Mouse (Mus musculus): ENCODE measurements around the gene Fzd4. TPM values are rescaled to one million over a fixed set of nuclear protein-coding genes. Genes with fewer than 3 reads are reported as not detected.

Gene Fzd4
- polyA plus RNA-seq, 1 experiment from 2014 or later: 12.8 TPM

DNA sequence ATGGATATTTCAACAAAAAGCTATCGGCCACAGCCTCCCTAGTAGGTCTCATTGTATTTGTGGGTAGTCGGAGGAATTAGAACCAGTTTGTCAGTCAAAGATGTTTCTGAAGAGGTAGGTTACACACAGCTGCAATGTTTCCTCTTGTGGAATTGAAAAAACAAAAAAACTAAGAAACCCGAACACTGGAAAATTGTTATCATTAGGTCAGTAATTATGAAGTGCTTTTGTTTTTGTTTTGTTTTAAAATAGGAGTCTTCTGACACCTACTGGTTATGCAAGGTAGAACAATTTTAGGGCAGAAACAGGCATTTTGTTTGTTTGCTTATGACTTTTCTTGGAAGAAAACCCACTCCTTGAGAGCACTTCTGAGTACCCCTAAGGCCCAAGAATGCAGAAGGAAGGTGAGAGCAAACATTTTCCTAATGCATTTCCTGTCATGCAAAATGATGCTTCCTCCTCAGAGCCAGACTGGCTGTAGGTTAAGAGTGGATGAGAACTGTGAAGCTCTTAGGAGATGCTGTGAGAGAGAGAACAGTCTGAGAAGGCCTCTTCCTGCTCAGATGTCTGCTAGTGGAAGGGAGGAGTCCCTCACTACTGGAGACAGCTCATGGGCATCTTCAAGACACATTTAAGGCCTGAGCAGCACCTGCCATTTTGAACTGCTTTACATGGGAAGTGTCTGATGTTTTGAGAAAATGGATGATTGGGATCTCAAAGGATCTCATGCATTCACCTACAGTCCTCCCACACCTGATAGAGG is 14.9 kb downstream of the Fzd4 start:
- peaks cover 15% of the 10 kb centered on the region for H3K4me1 ChIP-seq
- WGBS: 37% methylated on average over 3 of the region's 3 CpGs
- H3K9me3 ChIP-seq: no peaks in the 10 kb centered on the region
- H3K36me3 ChIP-seq: no peaks in the 10 kb centered on the region
- no peaks in the 10 kb centered on the region for H3K27me3 ChIP-seq (replicated peaks)
- no peak overlapping the region for H3K27ac ChIP-seq
- ATAC-seq (ENCODE audit: insufficient read depth, low FRiP score, low read depth): no peak
- peak overlapping the region; percentile 35; the same call in 1 of the 2 replicates for H3K4me2 ChIP-seq
- no peak overlapping the region for H3K4me3 ChIP-seq (replicated peaks)
- no peak overlapping the region for H3K9ac ChIP-seq

DNA sequence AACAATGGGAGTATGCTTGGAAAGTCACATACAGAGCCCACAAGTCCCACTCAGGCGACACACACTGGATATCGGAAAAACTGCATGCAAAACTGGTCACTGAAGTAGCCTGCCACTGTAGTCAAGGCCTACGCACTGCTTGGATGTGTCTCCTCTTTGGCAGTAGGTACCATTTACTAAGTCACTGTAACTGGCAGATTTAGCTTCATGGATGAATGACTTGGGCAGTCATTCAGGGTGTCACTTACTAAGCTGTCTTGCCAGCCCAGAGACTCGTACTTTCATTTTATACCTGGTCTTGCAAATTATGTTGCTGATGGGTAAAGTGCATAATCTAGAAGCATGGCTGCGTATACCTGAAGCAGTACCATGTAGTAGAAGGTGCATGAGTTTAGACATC is 17.1 kb downstream of the Fzd4 start:
- Histone ChIP-seq H3K4me2 (no peak overlapping the region), H3K9me3 (no peaks in the 10 kb centered on the region), H3K27me3 (replicated peaks) (no peaks in the 10 kb centered on the region), H3K36me3 (no peaks in the 10 kb centered on the region), H3K9ac (no peak overlapping the region), H3K27ac (no peak overlapping the region), H3K4me1 (peaks cover 11% of the 10 kb centered on the region), H3K4me3 (replicated peaks) (no peak overlapping the region)
- 93% methylated on average over 5 of the region's 5 CpGs for WGBS
- no peak for ATAC-seq (ENCODE audit: insufficient read depth, low FRiP score, low read depth)

- Histone ChIP-seq H3K4me3 (replicated peaks) (no peak overlapping the region), H3K27me3 (replicated peaks) (no peaks in the 10 kb centered on the region), H3K4me1 (peaks cover 9% of the 10 kb centered on the region), H3K36me3 (no peaks in the 10 kb centered on the region), H3K4me2 (no peak overlapping the region), H3K27ac (no peak overlapping the region), H3K9me3 (no peaks in the 10 kb centered on the region), H3K9ac (no peak overlapping the region)
- WGBS: 34% methylated on average over 8 of the region's 8 CpGs
- no peak for ATAC-seq (ENCODE audit: insufficient read depth, low FRiP score, low read depth)
Observed at GRCm38 (mm10) chr7:89422650-89423049, 18.5 kb downstream of the Fzd4 start.

DNA sequence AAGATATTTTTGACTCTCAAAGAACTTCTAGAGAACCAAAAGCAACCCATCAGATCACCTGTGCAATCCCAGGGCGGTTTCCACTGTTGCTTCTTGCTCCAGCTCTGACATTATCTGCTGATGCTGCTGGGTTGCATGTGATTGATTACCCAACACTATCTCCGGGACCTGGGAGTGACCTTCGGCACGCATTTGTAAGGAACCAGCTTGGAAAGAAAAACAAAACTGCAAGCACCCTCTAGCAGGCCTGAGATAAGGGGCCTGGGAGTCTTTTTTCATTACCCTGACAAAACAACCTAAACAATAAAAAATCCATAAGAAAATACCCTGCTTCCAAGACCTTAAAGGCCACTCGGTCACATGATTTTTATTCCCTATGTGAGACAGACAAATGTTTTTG is 19.0 kb downstream of the Fzd4 start:
- Histone ChIP-seq H3K27ac (no peak overlapping the region), H3K9ac (no peak overlapping the region), H3K4me3 (replicated peaks) (no peak overlapping the region), H3K27me3 (replicated peaks) (no peaks in the 10 kb centered on the region), H3K9me3 (no peaks in the 10 kb centered on the region), H3K36me3 (no peaks in the 10 kb centered on the region), H3K4me1 (peaks cover 3% of the 10 kb centered on the region), H3K4me2 (no peak overlapping the region)
- peak; percentile 29; the same call in 1 of the 2 replicates for ATAC-seq (ENCODE audit: insufficient read depth, low FRiP score, low read depth)
- 20% methylated on average over 5 of the region's 5 CpGs for WGBS

- H3K4me1 ChIP-seq: peaks cover 3% of the 10 kb centered on the region; the same call in 1 of the 2 replicates
- H3K9ac ChIP-seq: no peak overlapping the region
- no peak for ATAC-seq (ENCODE audit: insufficient read depth, low FRiP score, low read depth)
- no peaks in the 10 kb centered on the region for H3K27me3 ChIP-seq (replicated peaks)
- H3K27ac ChIP-seq: no peak overlapping the region
- 54% methylated on average over 8 of the region's 8 CpGs for WGBS
- H3K4me2 ChIP-seq: no peak overlapping the region
- H3K9me3 ChIP-seq: no peaks in the 10 kb centered on the region
- no peak overlapping the region for H3K4me3 ChIP-seq (replicated peaks)
- H3K36me3 ChIP-seq: no peaks in the 10 kb centered on the region
Observed at GRCm38 (mm10) chr7:89423688-89424255, 19.6 kb downstream of the Fzd4 start.

GRCm38 (mm10) chr7:89424659-89425058 is 20.5 kb downstream of the Fzd4 start:
- H3K9ac ChIP-seq: no peak overlapping the region
- H3K27me3 ChIP-seq (replicated peaks): no peaks in the 10 kb centered on the region
- WGBS: 76% methylated on average over 5 of the region's 5 CpGs
- no peak for ATAC-seq (ENCODE audit: insufficient read depth, low FRiP score, low read depth)
- H3K4me2 ChIP-seq: no peak overlapping the region
- H3K27ac ChIP-seq: no peak overlapping the region
- H3K4me3 ChIP-seq (replicated peaks): no peak overlapping the region
- no peaks in the 10 kb centered on the region for H3K9me3 ChIP-seq
- peaks cover 3% of the 10 kb centered on the region; the same call in 1 of the 2 replicates for H3K4me1 ChIP-seq
- H3K36me3 ChIP-seq: no peaks in the 10 kb centered on the region

DNA sequence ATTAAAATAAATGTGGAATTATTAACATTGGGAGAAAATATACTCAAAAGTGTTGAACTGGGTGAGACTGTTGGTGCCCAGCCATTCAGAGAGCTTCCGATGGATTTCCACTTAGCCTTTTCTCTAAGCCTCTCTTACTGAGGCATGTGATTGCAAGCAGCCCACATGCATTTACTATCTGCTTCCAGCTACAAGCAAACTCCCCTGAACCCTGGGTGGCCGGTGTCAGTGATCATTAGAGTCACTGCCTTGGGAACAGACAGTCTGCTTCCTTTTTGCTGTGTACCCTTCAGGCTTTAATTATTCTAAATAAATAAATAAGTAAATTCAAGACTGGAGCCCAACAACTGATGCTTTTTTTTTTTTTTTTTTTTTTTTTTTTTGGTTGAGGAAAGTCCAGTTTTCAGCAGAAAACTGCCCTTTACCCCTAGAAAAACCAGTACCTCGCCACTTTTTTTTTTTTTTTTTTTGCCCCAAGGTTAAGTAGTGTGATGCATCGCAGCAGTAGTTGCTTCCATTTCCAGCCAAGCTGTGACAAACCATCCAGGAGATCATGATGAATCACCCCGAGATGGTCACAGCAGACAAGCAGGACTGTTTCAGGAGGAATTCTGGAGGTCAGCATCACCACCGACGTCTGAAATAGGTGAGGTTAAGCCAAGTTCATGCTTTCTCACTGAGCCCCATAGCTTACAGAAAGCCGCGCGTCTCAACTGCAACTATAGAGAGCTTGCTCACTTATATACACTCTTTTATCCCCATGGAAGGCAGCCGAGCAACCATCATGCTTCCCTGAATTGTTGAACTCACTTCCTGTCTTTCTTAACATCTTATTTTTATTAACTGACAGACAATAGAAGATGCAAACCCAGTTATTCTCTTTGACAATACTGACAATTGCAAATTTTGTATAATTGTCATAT is 21.9 kb downstream of the Fzd4 start:
- 24% methylated on average over 10 of the region's 11 CpGs for WGBS
- Histone ChIP-seq H3K4me2 (no peak overlapping the region), H3K27ac (no peak overlapping the region), H3K4me1 (peaks cover 3% of the 10 kb centered on the region; the same call in 1 of the 2 replicates), H3K27me3 (replicated peaks) (no peaks in the 10 kb centered on the region), H3K9ac (no peak overlapping the region), H3K36me3 (no peaks in the 10 kb centered on the region), H3K4me3 (replicated peaks) (no peak overlapping the region), H3K9me3 (no peaks in the 10 kb centered on the region)
- ATAC-seq (ENCODE audit: insufficient read depth, low FRiP score, low read depth): no peak

DNA sequence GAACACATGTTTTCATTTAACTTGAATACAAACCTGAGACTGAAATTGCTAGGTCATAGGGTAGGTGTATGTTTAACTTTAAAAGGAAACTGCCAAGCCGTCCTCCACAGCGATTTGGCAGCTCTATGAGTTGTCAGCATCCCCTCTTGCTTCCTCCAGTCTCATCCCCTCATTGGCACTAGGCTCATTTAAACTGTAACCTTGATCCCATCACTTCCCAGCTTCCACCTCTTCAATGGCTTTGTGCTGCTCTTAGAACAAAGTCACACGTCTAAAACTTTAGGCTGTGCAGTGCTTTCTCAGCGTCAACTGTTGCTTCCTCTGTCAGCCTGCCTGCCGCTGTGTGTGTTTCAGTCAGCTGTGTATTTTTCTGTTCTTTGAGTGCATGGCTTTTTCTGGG is 22.9 kb downstream of the Fzd4 start:
- 28% methylated on average over 5 of the region's 5 CpGs for WGBS
- ATAC-seq (ENCODE audit: insufficient read depth, low FRiP score, low read depth): no peak
- Histone ChIP-seq H3K4me1 (peaks cover 3% of the 10 kb centered on the region; the same call in 1 of the 2 replicates), H3K9me3 (no peaks in the 10 kb centered on the region), H3K9ac (no peak overlapping the region), H3K27me3 (replicated peaks) (no peaks in the 10 kb centered on the region), H3K4me3 (replicated peaks) (no peak overlapping the region), H3K4me2 (no peak overlapping the region), H3K27ac (no peak overlapping the region), H3K36me3 (no peaks in the 10 kb centered on the region)

DNA sequence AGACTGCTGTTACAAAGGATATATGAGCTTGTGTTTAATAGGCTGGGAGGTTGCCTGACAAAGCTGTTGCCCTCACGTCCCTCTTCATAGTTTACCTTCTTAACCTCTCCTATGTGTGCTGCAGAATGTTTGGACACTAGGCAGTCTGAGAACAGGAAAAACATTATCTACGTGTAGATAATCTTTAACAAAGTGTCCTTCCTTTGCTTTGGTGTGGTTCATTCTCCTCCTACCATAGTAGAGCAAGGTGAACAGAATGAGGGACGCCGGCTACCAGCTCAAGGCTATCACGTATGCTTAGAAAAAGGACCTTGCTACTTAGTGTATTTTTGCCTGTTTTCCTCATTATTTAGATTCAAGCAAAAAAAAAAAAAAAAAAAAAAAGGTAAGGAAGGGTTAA is 24.6 kb downstream of the Fzd4 start:
- no peaks in the 10 kb centered on the region for H3K36me3 ChIP-seq
- no peak overlapping the region for H3K4me3 ChIP-seq (replicated peaks)
- ATAC-seq (ENCODE audit: insufficient read depth, low FRiP score, low read depth): no peak
- H3K4me1 ChIP-seq: no peaks in the 10 kb centered on the region
- H3K4me2 ChIP-seq: no peak overlapping the region
- H3K9ac ChIP-seq: no peak overlapping the region
- 65% methylated on average over 5 of the region's 5 CpGs for WGBS
- no peaks in the 10 kb centered on the region for H3K9me3 ChIP-seq
- no peak overlapping the region for H3K27ac ChIP-seq
- no peaks in the 10 kb centered on the region for H3K27me3 ChIP-seq (replicated peaks)

GRCm38 (mm10) chr7:89429326-89429725 is 25.2 kb downstream of the Fzd4 start:
- no peaks in the 10 kb centered on the region for H3K4me1 ChIP-seq
- WGBS: 68% methylated on average over 1 of the region's 1 CpGs
- H3K4me3 ChIP-seq (replicated peaks): no peak overlapping the region
- H3K27ac ChIP-seq: no peak overlapping the region
- H3K36me3 ChIP-seq: no peaks in the 10 kb centered on the region
- H3K4me2 ChIP-seq: no peak overlapping the region
- H3K27me3 ChIP-seq (replicated peaks): no peaks in the 10 kb centered on the region
- H3K9ac ChIP-seq: no peak overlapping the region
- no peaks in the 10 kb centered on the region for H3K9me3 ChIP-seq
- ATAC-seq (ENCODE audit: insufficient read depth, low FRiP score, low read depth): no peak

- Histone ChIP-seq H3K27me3 (replicated peaks) (no peaks in the 10 kb centered on the region), H3K4me2 (no peak overlapping the region), H3K4me1 (no peaks in the 10 kb centered on the region), H3K36me3 (no peaks in the 10 kb centered on the region), H3K9me3 (no peaks in the 10 kb centered on the region), H3K9ac (no peak overlapping the region), H3K4me3 (replicated peaks) (no peak overlapping the region), H3K27ac (no peak overlapping the region)
- no peak for ATAC-seq (ENCODE audit: insufficient read depth, low FRiP score, low read depth)
- 76% methylated on average over 2 of the region's 2 CpGs for WGBS
Observed at GRCm38 (mm10) chr7:89431185-89431584, 27.0 kb downstream of the Fzd4 start.

All from stomach, embryonic 15.5 days (tissue).